30 mouse cellular contexts compared by ENCODE assay signal in the genomic region with DNA sequence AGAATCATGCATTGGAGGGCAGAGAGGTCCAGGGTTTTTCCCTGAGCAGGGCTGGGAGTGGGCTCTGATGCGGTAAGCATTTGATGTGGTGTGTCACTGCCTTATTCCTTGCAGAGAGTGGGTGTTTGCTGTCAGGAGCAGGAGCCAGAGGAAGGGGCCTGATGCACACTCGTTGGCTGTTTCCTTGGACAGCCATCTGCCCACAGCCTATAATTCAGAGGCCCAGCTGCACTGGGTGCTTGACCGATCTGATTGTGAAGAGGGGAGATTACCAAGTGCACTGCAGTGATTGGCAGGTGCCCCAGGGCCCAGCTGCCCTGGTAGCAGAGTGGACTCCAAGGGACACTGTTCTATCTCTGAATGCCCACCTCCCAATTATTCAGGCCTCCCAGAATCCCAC. TPM values are rescaled to one million over a fixed set of nuclear protein-coding genes. Genes with fewer than 3 reads are reported as not detected.
DNase-seq lines count a peak whose midpoint lies in the region; ATAC-seq and TF ChIP-seq lines count a peak whose summit lies in the region.
"Had no signal": no experiment of that assay in that cellular context is flagged by ENCODE, and none has a peak within 500 bp of the region (broad histone marks: within the 10 kb centered on the region; RNA-seq: fewer than 3 reads in every experiment).

No protein-coding gene starts in this region.

- H3K4me1 ChIP-seq in forebrain, embryonic 12.5 days: peaks cover 13% of the 10 kb centered on the region
- H3K4me1 ChIP-seq in forebrain, embryonic 11.5 days (replicated peaks; ENCODE audit: control insufficient read depth, insufficient read depth, low read length): no peaks in the 10 kb centered on the region
- peaks cover 10% of the 10 kb centered on the region for H3K4me1 ChIP-seq in midbrain, embryonic 10.5 days
- H3K4me1 ChIP-seq in midbrain, embryonic 11.5 days (ENCODE audit: control insufficient read depth, insufficient read depth, low read length): 0 out of 2 replicates have a peak, but pooled peaks cover 2% of the 10 kb centered on the region
- no peaks in the 10 kb centered on the region; the same call in 1 of the 2 replicates for H3K4me1 ChIP-seq in midbrain, embryonic 14.5 days (ENCODE audit: control insufficient read depth, insufficient read depth, low read length)
- no peaks in the 10 kb centered on the region for H3K4me1 ChIP-seq in liver, embryonic 11.5 days (replicated peaks; ENCODE audit: control insufficient read depth, insufficient read depth, low read length)
- H3K4me1 ChIP-seq: liver, embryonic 12.5 days; stomach, embryonic 15.5 days had no signal

- H3K4me3 ChIP-seq in forebrain, embryonic 12.5 days (replicated peaks): no peak overlapping the region
- H3K4me3 ChIP-seq in forebrain, embryonic 11.5 days (ENCODE audit: low read depth, low read length): no peak overlapping the region
- H3K4me3 ChIP-seq in midbrain, embryonic 10.5 days: no peak overlapping the region
- no peak overlapping the region for H3K4me3 ChIP-seq in midbrain, embryonic 11.5 days (ENCODE audit: low read depth, low read length)
- no peak overlapping the region for H3K4me3 ChIP-seq in midbrain, embryonic 14.5 days (replicated peaks; ENCODE audit: low read depth, low read length)
- no peak overlapping the region for H3K4me3 ChIP-seq in liver, embryonic 11.5 days (ENCODE audit: low read depth, low read length)
- H3K4me3 ChIP-seq: heart, embryonic 10.5 days; limb, embryonic 12.5 days; liver, embryonic 12.5 days; stomach, embryonic 15.5 days had no signal

- no peaks in the 10 kb centered on the region for H3K9me3 ChIP-seq in forebrain, embryonic 12.5 days
- H3K9me3 ChIP-seq in forebrain, embryonic 11.5 days (ENCODE audit: control insufficient read depth, low read length): no peaks in the 10 kb centered on the region
- no peaks in the 10 kb centered on the region for H3K9me3 ChIP-seq in midbrain, embryonic 10.5 days (replicated peaks)
- no peaks in the 10 kb centered on the region for H3K9me3 ChIP-seq in midbrain, embryonic 11.5 days (ENCODE audit: control insufficient read depth, low read length)
- H3K9me3 ChIP-seq in midbrain, embryonic 14.5 days (ENCODE audit: control insufficient read depth, low read length): no peaks in the 10 kb centered on the region
- H3K9me3 ChIP-seq in liver, embryonic 11.5 days (ENCODE audit: control insufficient read depth, low read length): no peaks in the 10 kb centered on the region
- H3K9me3 ChIP-seq: heart, embryonic 10.5 days; limb, embryonic 12.5 days; liver, embryonic 12.5 days; stomach, embryonic 15.5 days had no signal

- H3K27ac ChIP-seq in forebrain, embryonic 12.5 days: 0 out of 2 replicates have a peak overlapping the region, but pooled peaks have one; percentile 42
- no peak overlapping the region for H3K27ac ChIP-seq in forebrain, embryonic 11.5 days (ENCODE audit: low read depth, low read length)
- H3K27ac ChIP-seq in midbrain, embryonic 10.5 days (replicated peaks): 0 out of 2 replicates have a peak overlapping the region, but pooled peaks have one; percentile 20
- H3K27ac ChIP-seq in midbrain, embryonic 11.5 days (ENCODE audit: low read depth, low read length): no peak overlapping the region; the same call in 1 of the 2 replicates
- no peak overlapping the region for H3K27ac ChIP-seq in midbrain, embryonic 14.5 days (replicated peaks; ENCODE audit: low read depth, low read length)
- H3K27ac ChIP-seq in liver, embryonic 11.5 days (ENCODE audit: low read depth, low read length): no peak overlapping the region
- H3K27ac ChIP-seq: heart, embryonic 10.5 days; kidney, postnatal 0 days; limb, embryonic 12.5 days; liver, embryonic 12.5 days; stomach, embryonic 15.5 days had no signal

- TF ChIP-seq POLR2A in brain, embryonic 14.5 days (IDR thresholded peaks at IDR 0.05; ENCODE audit: borderline replicate concordance, extremely low read depth, insufficient read depth, insufficient read length, poor library complexity, severe bottlenecking): no peak

- no peak for TF ChIP-seq CTCF in brain, embryonic 14.5 days (IDR thresholded peaks at IDR 0.05; ENCODE audit: borderline replicate concordance, extremely low read depth, insufficient read depth, insufficient read length)

- peaks cover 9% of the 10 kb centered on the region; the same call in 1 of the 2 replicates for H3K27me3 ChIP-seq in forebrain, embryonic 12.5 days
- H3K27me3 ChIP-seq in forebrain, embryonic 11.5 days (ENCODE audit: control insufficient read depth, insufficient read depth, low read length): no peaks in the 10 kb centered on the region
- H3K27me3 ChIP-seq in midbrain, embryonic 10.5 days (ENCODE audit: low read depth, poor library complexity, severe bottlenecking): peaks cover 16% of the 10 kb centered on the region; the same call in 1 of the 2 replicates
- H3K27me3 ChIP-seq in midbrain, embryonic 11.5 days (ENCODE audit: control insufficient read depth, insufficient read depth, low read length): no peaks in the 10 kb centered on the region; the same call in 1 of the 2 replicates
- no peaks in the 10 kb centered on the region for H3K27me3 ChIP-seq in midbrain, embryonic 14.5 days (ENCODE audit: control insufficient read depth, insufficient read depth, low read length)
- no peaks in the 10 kb centered on the region for H3K27me3 ChIP-seq in liver, embryonic 11.5 days (replicated peaks; ENCODE audit: control insufficient read depth, insufficient read depth, low read length)
- H3K27me3 ChIP-seq: stomach, embryonic 15.5 days had no signal

- H3K36me3 ChIP-seq in forebrain, embryonic 12.5 days (replicated peaks): no peaks in the 10 kb centered on the region
- H3K36me3 ChIP-seq in forebrain, embryonic 11.5 days (ENCODE audit: control insufficient read depth, insufficient read depth, low read length): no peaks in the 10 kb centered on the region
- H3K36me3 ChIP-seq in midbrain, embryonic 10.5 days: no peaks in the 10 kb centered on the region
- H3K36me3 ChIP-seq in midbrain, embryonic 11.5 days (ENCODE audit: control insufficient read depth, insufficient read depth, low read length): no peaks in the 10 kb centered on the region
- no peaks in the 10 kb centered on the region for H3K36me3 ChIP-seq in midbrain, embryonic 14.5 days (ENCODE audit: control insufficient read depth, insufficient read depth, low read length)
- no peaks in the 10 kb centered on the region for H3K36me3 ChIP-seq in liver, embryonic 11.5 days (ENCODE audit: control insufficient read depth, insufficient read depth, low read length)
- H3K36me3 ChIP-seq: heart, embryonic 10.5 days; limb, embryonic 12.5 days; liver, embryonic 12.5 days; stomach, embryonic 15.5 days had no signal

- ATAC-seq in forebrain, embryonic 12.5 days (ENCODE audit: low FRiP score): 0 out of 2 replicates have a peak, but pooled peaks have one; percentile 51
- ATAC-seq in forebrain, embryonic 11.5 days (replicated peaks; ENCODE audit: low FRiP score): no peak
- ATAC-seq in midbrain, embryonic 11.5 days (ENCODE audit: low FRiP score): no peak
- no peak for ATAC-seq in midbrain, embryonic 14.5 days (ENCODE audit: low FRiP score, low TSS enrichment)
- no peak for ATAC-seq in liver, embryonic 11.5 days (replicated peaks; ENCODE audit: low FRiP score)
- ATAC-seq: CD4-positive, CD25-positive, alpha-beta regulatory T cell, adult 4 months; inflammation-experienced regulatory T-cells, adult 6 months; liver, embryonic 12.5 days had no signal

- 47% methylated on average over 3 of the region's 3 CpGs for WGBS in forebrain, embryonic 12.5 days
- 58% methylated on average over 3 of the region's 3 CpGs for WGBS in forebrain, embryonic 11.5 days
- WGBS in midbrain, embryonic 10.5 days: 75% methylated on average over 3 of the region's 3 CpGs
- 61% methylated on average over 3 of the region's 3 CpGs for WGBS in midbrain, embryonic 11.5 days
- 22% methylated on average over 3 of the region's 3 CpGs for WGBS in midbrain, embryonic 14.5 days
- 60% methylated on average over 3 of the region's 3 CpGs for WGBS in liver, embryonic 11.5 days

- no peak for DNase-seq in forebrain, embryonic 11.5 days (ENCODE audit: low spot score)
- DNase-seq in midbrain, embryonic 10.5 days (ENCODE audit: low spot score): no peak
- DNase-seq in midbrain, embryonic 11.5 days (ENCODE audit: low spot score, missing footprints): no peak
- DNase-seq in brain, embryonic 14.5 days (ENCODE audit: low read depth): peak; percentile 69
- DNase-seq in midbrain, embryonic 14.5 days: peak; percentile 26
- DNase-seq in layer of hippocampus, adult 8-10 months (ENCODE audit: low spot score in 2 of 2): no peak
- DNase-seq in liver, embryonic 11.5 days (ENCODE audit: low spot score): no peak
- DNase-seq: adrenal gland, postnatal 14 days; cerebellum, adult 11 months; embryo, embryonic 11 days; gastrocnemius, postnatal 10 days; heart, postnatal 4 days; kidney, adult 2 months; lung, adult 18-20 months; lung, postnatal 14 days; thymus, postnatal 36 days had no signal

- no peak overlapping the region for H3K4me2 ChIP-seq in forebrain, embryonic 12.5 days
- no peak overlapping the region for H3K4me2 ChIP-seq in forebrain, embryonic 11.5 days (ENCODE audit: low read depth, low read length, severe bottlenecking)
- no peak overlapping the region for H3K4me2 ChIP-seq in midbrain, embryonic 11.5 days
- H3K4me2 ChIP-seq in midbrain, embryonic 14.5 days (ENCODE audit: low read length): no peak overlapping the region
- H3K4me2 ChIP-seq in liver, embryonic 11.5 days: no peak overlapping the region
- H3K4me2 ChIP-seq: limb, embryonic 12.5 days; liver, embryonic 12.5 days; stomach, embryonic 15.5 days had no signal

- no peak overlapping the region for H3K9ac ChIP-seq in forebrain, embryonic 12.5 days
- H3K9ac ChIP-seq in forebrain, embryonic 11.5 days (ENCODE audit: low read length): no peak overlapping the region
- H3K9ac ChIP-seq in midbrain, embryonic 11.5 days (ENCODE audit: low read length): no peak overlapping the region
- H3K9ac ChIP-seq in midbrain, embryonic 14.5 days (replicated peaks; ENCODE audit: low read length): no peak overlapping the region
- H3K9ac ChIP-seq in liver, embryonic 11.5 days (ENCODE audit: low read depth, low read length): no peak overlapping the region
- H3K9ac ChIP-seq: limb, embryonic 12.5 days; liver, embryonic 12.5 days; stomach, embryonic 15.5 days had no signal

RNA-seq across cellular contexts. Expression of gene Htr3a, which starts 17.9 kb away (rescaled TPM):
- 0.73 and 1.0 TPM in 2 replicates for polyA plus RNA-seq in forebrain, embryonic 12.5 days (2016; fragmentation: Nextera tagmentation; extraction: Ambion mirVana)
- polyA plus RNA-seq in forebrain, embryonic 11.5 days (2014; fragmentation: Nextera tagmentation; extraction: Ambion mirVana): 0.39 and 0.43 TPM in 2 replicates
- polyA plus RNA-seq in midbrain, embryonic 10.5 days (2016; fragmentation: Nextera tagmentation; extraction: Ambion mirVana): 0.20 and 0.25 TPM in 2 replicates
- polyA plus RNA-seq in midbrain, embryonic 11.5 days (2014; fragmentation: Nextera tagmentation; extraction: Ambion mirVana): 0.11 and 0.19 TPM in 2 replicates
- polyA plus RNA-seq in brain, embryonic 14.5 days (2012; rRNA removed): 2.5 and 3.6 TPM in 2 replicates
- 0.63 and 1.0 TPM in 2 replicates for polyA plus RNA-seq in midbrain, embryonic 14.5 days (2014; fragmentation: Nextera tagmentation; extraction: Ambion mirVana)
- 10 to 100 TPM; 12.0 to 16.6 (median 13.9) TPM for total RNA-seq in layer of hippocampus, adult 8-10 months (2022)
- not detected in 2 replicates for polyA plus RNA-seq in liver, embryonic 11.5 days (2014; fragmentation: Nextera tagmentation; extraction: Ambion mirVana)
- total RNA-seq: gastrocnemius, postnatal 10 days; granulocyte monocyte progenitor cell, adult 5-6 weeks; megakaryocyte progenitor cell, adult 5-6 weeks; monocyte, adult 5-6 weeks had no signal
- polyA plus RNA-seq: CD4-positive, CD25-positive, alpha-beta regulatory T cell, adult 4 months; inflammation-experienced regulatory T-cells, adult 6 months; liver, embryonic 12.5 days; neural tube, embryonic 11.5 days had no signal

RNA-seq across cellular contexts. Expression of gene Htr3b, which starts 36.0 kb away (rescaled TPM):
- polyA plus RNA-seq in forebrain, embryonic 12.5 days (2016; fragmentation: Nextera tagmentation; extraction: Ambion mirVana): not detected in 2 replicates
- polyA plus RNA-seq in forebrain, embryonic 11.5 days (2014; fragmentation: Nextera tagmentation; extraction: Ambion mirVana): 0.21 and 0.25 TPM in 2 replicates
- 0.07 and 0.09 TPM in 2 replicates for polyA plus RNA-seq in midbrain, embryonic 10.5 days (2016; fragmentation: Nextera tagmentation; extraction: Ambion mirVana)
- polyA plus RNA-seq in midbrain, embryonic 11.5 days (2014; fragmentation: Nextera tagmentation; extraction: Ambion mirVana): 0.08 TPM in 1 of 2 replicates, not detected in the other
- polyA plus RNA-seq in brain, embryonic 14.5 days (2012; rRNA removed): 0.14 TPM in 1 of 2 replicates, not detected in the other
- polyA plus RNA-seq in midbrain, embryonic 14.5 days (2014; fragmentation: Nextera tagmentation; extraction: Ambion mirVana): 0.15 TPM in 1 of 2 replicates, not detected in the other
- total RNA-seq in layer of hippocampus, adult 8-10 months (2022): not detected
- polyA plus RNA-seq in liver, embryonic 11.5 days (2014; fragmentation: Nextera tagmentation; extraction: Ambion mirVana): not detected in 2 replicates
- total RNA-seq: gastrocnemius, postnatal 10 days; granulocyte monocyte progenitor cell, adult 5-6 weeks; heart, postnatal 4 days; layer of hippocampus, postnatal 14 days; left cerebral cortex, postnatal 10 days; megakaryocyte progenitor cell, adult 5-6 weeks; monocyte, adult 5-6 weeks had no signal
- polyA plus RNA-seq: CD4-positive, CD25-positive, alpha-beta regulatory T cell, adult 4 months; heart, embryonic 10.5 days; inflammation-experienced regulatory T-cells, adult 6 months; limb, embryonic 12.5 days; liver, embryonic 12.5 days had no signal

RNA-seq across cellular contexts. Expression of gene Usp28, which starts 56.4 kb away (rescaled TPM):
- polyA plus RNA-seq in forebrain, embryonic 12.5 days (2016; fragmentation: Nextera tagmentation; extraction: Ambion mirVana): 45.6 and 46.0 TPM in 2 replicates
- 44.8 and 47.7 TPM in 2 replicates for polyA plus RNA-seq in forebrain, embryonic 11.5 days (2014; fragmentation: Nextera tagmentation; extraction: Ambion mirVana)
- polyA plus RNA-seq in midbrain, embryonic 10.5 days (2016; fragmentation: Nextera tagmentation; extraction: Ambion mirVana): 53.3 and 55.7 TPM in 2 replicates
- polyA plus RNA-seq in midbrain, embryonic 11.5 days (2014; fragmentation: Nextera tagmentation; extraction: Ambion mirVana): 41.5 and 43.0 TPM in 2 replicates
- 44.9 and 49.2 TPM in 2 replicates for polyA plus RNA-seq in brain, embryonic 14.5 days (2012; rRNA removed)
- polyA plus RNA-seq in midbrain, embryonic 14.5 days (2014; fragmentation: Nextera tagmentation; extraction: Ambion mirVana): 24.3 and 33.4 TPM in 2 replicates
- total RNA-seq in layer of hippocampus, adult 8-10 months (2022): 10 to 100 TPM; 35.2 to 40.7 (median 35.6) TPM
- 15.2 and 15.4 TPM in 2 replicates for polyA plus RNA-seq in liver, embryonic 11.5 days (2014; fragmentation: Nextera tagmentation; extraction: Ambion mirVana)

Comparison
In these comparisons a context has a peak if more than half of its experiments do, and no peak if none do; other contexts are left out.
1. H3K27ac ChIP-seq: peak in forebrain, embryonic 12.5 days (single experiment) and midbrain, embryonic 10.5 days (single experiment); none in forebrain, embryonic 11.5 days (single experiment), midbrain, embryonic 11.5 days (single experiment), midbrain, embryonic 14.5 days (single experiment) and liver, embryonic 11.5 days (single experiment).
2. DNase-seq: peak in brain, embryonic 14.5 days (single experiment) and midbrain, embryonic 14.5 days (single experiment); none in forebrain, embryonic 11.5 days (single experiment), midbrain, embryonic 10.5 days (single experiment), midbrain, embryonic 11.5 days (single experiment), layer of hippocampus, adult 8-10 months (0 of 2) and liver, embryonic 11.5 days (single experiment).